Mouse (Mus musculus): ENCODE measurements around the gene Gnl1. TPM values are rescaled to one million over a fixed set of nuclear protein-coding genes. Genes with fewer than 3 reads are reported as not detected.

Gene Gnl1
- total and polyA plus RNA-seq, 3 experiments: 15.9 to 33.4 (median 24.3) TPM

DNA sequence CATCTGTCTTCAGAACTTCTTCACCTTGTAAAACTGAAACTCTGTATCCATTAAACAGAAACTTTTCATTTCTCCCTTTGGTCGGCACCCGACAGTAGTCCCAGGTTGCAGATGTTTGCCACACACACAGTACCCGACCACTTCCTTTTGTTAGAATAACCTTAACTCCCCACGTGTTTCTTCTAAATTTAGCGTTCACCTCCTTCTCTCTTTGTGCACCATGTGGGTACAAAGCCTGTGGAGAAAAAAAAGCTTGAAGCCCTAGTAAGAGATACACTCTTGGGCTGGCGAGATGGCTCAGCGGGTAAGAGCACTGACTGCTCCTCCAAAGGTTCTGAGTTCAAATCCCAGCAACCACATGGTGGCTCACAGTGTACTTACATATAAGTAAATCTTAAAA lies 19.7 kb downstream of the Gnl1 start (continued):
- no peak for TF ChIP-seq UBTF (IDR thresholded peaks at IDR 0.05; ENCODE audit: low read depth, low read length)
- TF ChIP-seq POLR2A (IDR thresholded peaks at IDR 0.05; ENCODE audit: low read depth, low read length): no peak
- no peak for TF ChIP-seq PAX5 (IDR thresholded peaks at IDR 0.05; ENCODE audit: low read length)
- TF ChIP-seq POLR2AphosphoS2 (IDR thresholded peaks at IDR 0.05; ENCODE audit: low read depth, low read length): no peak
- peak; percentile 79; the same call in 1 of the 2 replicates for TF ChIP-seq MXI1 (IDR thresholded peaks at IDR 0.05; ENCODE audit: low read depth, low read length)
- TF ChIP-seq CHD2 (IDR thresholded peaks at IDR 0.05; ENCODE audit: low read length): no peak
- TF ChIP-seq KAT2A (IDR thresholded peaks at IDR 0.05; ENCODE audit: insufficient replicate concordance, low read length): no peak
- no peak for TF ChIP-seq USF1 (IDR thresholded peaks at IDR 0.05; ENCODE audit: low read depth, low read length)
- peak; percentile 92 for TF ChIP-seq TBP (conservative IDR thresholded peaks at IDR 0.05; ENCODE audit: low read depth, low read length)
- TF ChIP-seq NELFE (IDR thresholded peaks at IDR 0.05; ENCODE audit: low read depth, low read length): no peak
- TF ChIP-seq TCF12 (IDR thresholded peaks at IDR 0.05; ENCODE audit: low read depth, low read length): peak; percentile 88
- TF ChIP-seq MYC (IDR thresholded peaks at IDR 0.05; ENCODE audit: low read depth, low read length): peak; percentile 80; the same call in 1 of the 2 replicates
- peak; percentile 70; the same call in 1 of the 2 replicates for TF ChIP-seq MAX (IDR thresholded peaks at IDR 0.05; ENCODE audit: low read length)
- TF ChIP-seq MAFK (IDR thresholded peaks at IDR 0.05; ENCODE audit: insufficient replicate concordance, low read length): 0 out of 2 replicates have a peak, but pooled peaks have one; percentile 45
- TF ChIP-seq GABPA (IDR thresholded peaks at IDR 0.05; ENCODE audit: insufficient replicate concordance, low read depth, low read length): no peak
- TF ChIP-seq ZKSCAN1 (IDR thresholded peaks at IDR 0.05; ENCODE audit: borderline replicate concordance, low read depth, low read length): no peak
- peak; percentile 91 for TF ChIP-seq MEF2A (IDR thresholded peaks at IDR 0.05; ENCODE audit: borderline replicate concordance, low read depth, low read length)
- TF ChIP-seq ZNF384 (IDR thresholded peaks at IDR 0.05; ENCODE audit: low read depth, low read length): peak; percentile 85

DNA sequence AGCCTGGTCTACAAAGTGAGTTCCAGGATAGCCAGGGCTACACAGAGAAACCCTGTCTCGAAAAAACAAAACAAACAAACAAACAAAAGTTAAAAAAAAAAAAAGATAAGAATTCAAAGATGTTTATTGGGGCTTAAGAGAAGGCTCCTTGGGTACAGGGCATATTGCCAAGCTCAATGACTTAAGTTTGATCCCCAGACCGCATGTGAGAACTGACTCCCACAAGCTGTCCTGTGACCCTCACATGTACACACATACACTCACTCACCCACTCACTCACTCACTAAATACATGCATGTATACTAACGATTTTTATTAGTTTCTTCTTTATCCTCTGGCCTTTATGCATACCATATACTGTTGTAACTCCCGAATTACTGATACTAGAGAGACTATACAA lies 20.7 kb downstream of the Gnl1 start:
- peak overlapping the region; percentile 86 for H3K27ac ChIP-seq (ENCODE audit: insufficient read depth, low read depth)
- dilution Hi-C loops (cut with MboI; ENCODE audit: extremely low pct_ligation_motif_present, extremely low pct_unique_long_range_greater_than_20kb, low sequenced_read_pairs): no loop called here
- H3K36me3 ChIP-seq (replicated peaks in 1 of 2; ENCODE audit: control insufficient read depth in 1 of 2, insufficient read depth in 1 of 2, low read length in 1 of 2): peaks cover 15 to 30% of the 10 kb centered on the region in 2 experiments
- H3K4me3 ChIP-seq (replicated peaks in 1 of 3; ENCODE audit: low read depth in 2 of 3, low read length in 2 of 3, poor library complexity in 1 of 3): no peak overlapping the region
- peak overlapping the region; percentile 66 for H3K9ac ChIP-seq (ENCODE audit: insufficient read depth, low read depth)
- peak overlapping the region; percentile 85; the same call in 1 of the 2 replicates for H3K4me2 ChIP-seq (ENCODE audit: insufficient read depth, low read depth, poor library complexity, severe bottlenecking)
- H3K27me3 ChIP-seq (replicated peaks): no peaks in the 10 kb centered on the region
- H3K9me3 ChIP-seq (replicated peaks; ENCODE audit: low read length): peaks cover 28% of the 10 kb centered on the region
- H3K79me2 ChIP-seq (replicated peaks; ENCODE audit: control insufficient read depth, extremely low read depth, insufficient read depth, poor library complexity, severe bottlenecking): peaks cover 55% of the 10 kb centered on the region
- in situ Hi-C loops (cut with MboI; ENCODE audit: low pct_ligation_motif_present, low pct_unique_long_range_greater_than_20kb, low sequenced_read_pairs): no loop called here
- TF ChIP-seq HCFC1 (IDR thresholded peaks at IDR 0.05; ENCODE audit: low read depth, low read length) (no peak), ZNF384 (IDR thresholded peaks at IDR 0.05; ENCODE audit: low read depth, low read length) (no peak), KAT2A (IDR thresholded peaks at IDR 0.05; ENCODE audit: insufficient replicate concordance, low read length) (no peak)
- DNase-seq (ENCODE audit: extremely low read depth): no peak
- H3K4me1 ChIP-seq (ENCODE audit: control insufficient read depth in 1 of 2, insufficient read depth in 2 of 2): peaks cover 7 to 35% of the 10 kb centered on the region in 2 experiments; a peak in 2 of 4 replicates
